Mouse (Mus musculus) small intestine, adult 2 months (tissue): ENCODE measurements around the gene Prr27. TPM values are rescaled to one million over a fixed set of nuclear protein-coding genes. Genes with fewer than 3 reads are reported as not detected.

Source experiments
- H3K27ac ChIP-seq: fragments of 200-500 bp; 2 replicates; pipeline ENCODE4 v1.5.1; 2012; ENCODE audit warnings: low read depth, low read length, control low read depth, inconsistent platforms; ENCODE audit not compliant: insufficient read depth
- H3K27me3 ChIP-seq: fragments of 200-500 bp; 2 replicates; pipeline ENCODE4 v1.6.1; 2012; ENCODE audit warnings: mild to moderate bottlenecking, moderate library complexity, low read length, inconsistent platforms; ENCODE audit not compliant: control insufficient read depth, insufficient read depth
- H3K36me3 ChIP-seq: fragments of 200-500 bp; 2 replicates; pipeline ENCODE4 v1.6.1; 2012; ENCODE audit warnings: mild to moderate bottlenecking, low read length, control low read depth, inconsistent platforms; ENCODE audit not compliant: control insufficient read depth, insufficient read depth
- H3K4me1 ChIP-seq: fragments of 200-500 bp; 2 replicates; pipeline ENCODE4 v1.6.1; 2012; ENCODE audit warnings: low read length, inconsistent platforms, mixed read lengths; ENCODE audit not compliant: control insufficient read depth, insufficient read depth, insufficient read length
- H3K4me3 ChIP-seq: fragments of 200-500 bp; 2 replicates; pipeline ENCODE4 v1.5.1; 2012; ENCODE audit warnings: low read depth, mild to moderate bottlenecking, control low read depth, inconsistent platforms, low read length, moderate library complexity
- CTCF ChIP-seq: fragments of 200-500 bp; IDR thresholded peaks from 2 replicates; pipeline ENCODE4 v1.5.1; 2012; ENCODE audit warnings: low read depth, mild to moderate bottlenecking, control low read depth, inconsistent platforms, low read length, moderate library complexity, mixed read lengths; ENCODE audit not compliant: insufficient replicate concordance, insufficient read length; ENCODE audit errors: extremely low read depth
- POLR2A ChIP-seq: fragments of 200-500 bp; IDR thresholded peaks from 2 replicates; pipeline ENCODE4 v1.6.1; 2012; ENCODE audit warnings: low read depth, mild to moderate bottlenecking, control low read depth, inconsistent platforms, low read length, moderate library complexity
- WGBS: fragments of 180-500 bp; shearing (Covaris S2); methylation state at CpG from one replicate; pipeline ENCODE4 v1.1.7; 2018; 5-methylcytosine and 5-hydroxymethylcytosine counted together
- polyA plus RNA-seq: library from polyadenylated mRNA; depleted of rRNA; stranded (reverse); fragments of >200 nt; gene quantifications from 2 replicates; pipeline ENCODE4 v1.2.3, GENCODE M21; 2012; rRNA removed

Prr27 gene
- polyA plus RNA-seq, result not detected in 2 replicates

GRCm38 (mm10) chr5:87825386-87825785 lies at the start of gene Prr27:
Gene Prr27, plus strand, starts transcription at chr5:87825686.
- 48% methylated on average over 1 of the region's 1 CpGs for WGBS
- Histone ChIP-seq H3K4me3 (no peak within 1 kb of the TSS), H3K27ac (no peak within 1 kb of the TSS), H3K27me3 (no peaks in the 10 kb centered on the region), H3K36me3 (no peaks in the 10 kb centered on the region), H3K4me1 (no peaks in the 10 kb centered on the region)
- no peak for TF ChIP-seq CTCF
- TF ChIP-seq POLR2A, result no peak

GRCm38 (mm10) chr5:87782731-87783130 lies 42.8 kb upstream of the Prr27 start:
- TF ChIP-seq POLR2A (no peak), CTCF (no peak)
- no peaks in the 10 kb centered on the region for H3K4me1 ChIP-seq
- no peaks in the 10 kb centered on the region for H3K27me3 ChIP-seq
- H3K27ac ChIP-seq, result no peak overlapping the region
- H3K4me3 ChIP-seq, result no peak overlapping the region
- no peaks in the 10 kb centered on the region for H3K36me3 ChIP-seq
- 45% methylated on average over 4 of the region's 4 CpGs for WGBS

- Histone ChIP-seq H3K27ac (no peak within 1 kb of the TSS), H3K4me3 (no peak within 1 kb of the TSS), H3K36me3 (no peaks in the 10 kb centered on the region), H3K27me3 (no peaks in the 10 kb centered on the region), H3K4me1 (no peaks in the 10 kb centered on the region)
- TF ChIP-seq POLR2A (no peak), CTCF (no peak)
- whole genome bisulfite sequencing, result 56% methylated on average over 2 of the region's 2 CpGs
Observed at GRCm38 (mm10) chr5:87807782-87808181, 17.7 kb upstream of the Prr27 start, which contains the start of gene Csn1s2b. Gene Csn1s2b, plus strand, starts transcription at chr5:87808082.

GRCm38 (mm10) chr5:87809253-87809652 lies 16.2 kb upstream of the Prr27 start:
- Histone ChIP-seq H3K27me3 (no peaks in the 10 kb centered on the region), H3K36me3 (no peaks in the 10 kb centered on the region), H3K4me3 (no peak overlapping the region), H3K27ac (no peak overlapping the region), H3K4me1 (no peaks in the 10 kb centered on the region)
- 46% methylated on average over 2 of the region's 2 CpGs for WGBS
- TF ChIP-seq CTCF, result no peak
- TF ChIP-seq POLR2A, result no peak

- H3K27me3 ChIP-seq, result no peaks in the 10 kb centered on the region
- H3K27ac ChIP-seq, result no peak overlapping the region
- H3K36me3 ChIP-seq, result no peaks in the 10 kb centered on the region
- H3K4me1 ChIP-seq, result no peaks in the 10 kb centered on the region
- TF ChIP-seq CTCF, result no peak
- no peak for TF ChIP-seq POLR2A
- 73% methylated on average over 3 of the region's 3 CpGs for WGBS
- H3K4me3 ChIP-seq, result no peak overlapping the region
Observed at GRCm38 (mm10) chr5:87855136-87855716, 29.7 kb downstream of the Prr27 start.

GRCm38 (mm10) chr5:87870084-87870483 lies 44.6 kb downstream of the Prr27 start:
- no peaks in the 10 kb centered on the region for H3K4me1 ChIP-seq
- H3K4me3 ChIP-seq, result no peak overlapping the region
- no peaks in the 10 kb centered on the region for H3K36me3 ChIP-seq
- no peaks in the 10 kb centered on the region for H3K27me3 ChIP-seq
- 27% methylated on average over 2 of the region's 2 CpGs for WGBS
- no peak overlapping the region for H3K27ac ChIP-seq
- TF ChIP-seq POLR2A (no peak), CTCF (no peak)

GRCm38 (mm10) chr5:87871423-87871822 lies 45.9 kb downstream of the Prr27 start:
- Histone ChIP-seq H3K4me1 (no peaks in the 10 kb centered on the region), H3K27ac (no peak overlapping the region), H3K27me3 (no peaks in the 10 kb centered on the region), H3K4me3 (no peak overlapping the region), H3K36me3 (no peaks in the 10 kb centered on the region)
- WGBS, result 23% methylated on average over 4 of the region's 4 CpGs
- TF ChIP-seq POLR2A, result no peak
- TF ChIP-seq CTCF, result no peak
